Mouse (Mus musculus): Measurements from ENCODE around the gene Tspan4. TPM values are rescaled to one million over a fixed set of nuclear protein-coding genes. Genes with fewer than 3 reads are reported as not detected.

Gene Tspan4
- polyA plus RNA-seq, 1 experiment, result 95.5 TPM

DNA sequence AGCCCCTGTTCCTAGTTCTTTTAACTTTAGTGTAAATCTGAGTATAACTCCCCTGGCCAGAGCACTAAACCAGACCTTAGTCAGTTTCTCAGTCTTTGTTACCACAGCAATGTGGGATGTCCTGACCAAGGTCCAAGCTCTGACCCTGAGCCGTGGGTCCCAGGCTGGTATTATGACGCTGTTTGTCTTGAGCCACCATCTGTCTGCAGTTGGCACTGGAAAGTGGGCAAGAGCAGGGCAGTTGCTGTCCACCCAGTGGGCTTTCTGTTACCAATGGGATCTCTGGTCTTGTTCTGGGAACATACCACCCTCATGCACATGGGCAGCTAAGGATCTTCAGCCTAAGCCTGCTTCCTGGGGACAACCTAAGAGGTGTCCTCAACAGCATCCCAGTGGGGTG lies 67.5 kb downstream of the Tspan4 start:
- H3K27me3 ChIP-seq (ENCODE audit: control insufficient read depth, insufficient read depth, insufficient read length), result no peaks in the 10 kb centered on the region
- no peak overlapping the region for H3K4me2 ChIP-seq (ENCODE audit: low read depth)
- no peak overlapping the region for H3ac ChIP-seq (ENCODE audit: control insufficient read depth, insufficient read length)
- no peak for TF ChIP-seq POLR2A (IDR thresholded peaks at IDR 0.05; ENCODE audit: insufficient read length, low read depth)
- no peak for TF ChIP-seq MAX (IDR thresholded peaks at IDR 0.05; ENCODE audit: low read depth)
- TF ChIP-seq TCF12 (IDR thresholded peaks at IDR 0.05; ENCODE audit: insufficient read depth, poor library complexity, severe bottlenecking), result no peak
- TF ChIP-seq MYOG (IDR thresholded peaks at IDR 0.05; ENCODE audit: control insufficient read depth in 1 of 3, insufficient read depth in 1 of 3, insufficient read length in 2 of 3, low read depth in 2 of 3), result peak in 1 of 3 experiments; percentile 55
- TF ChIP-seq CEBPB (IDR thresholded peaks at IDR 0.05; ENCODE audit: insufficient read depth, poor library complexity, severe bottlenecking), result no peak
- H3K79me2 ChIP-seq (ENCODE audit: control insufficient read depth, insufficient read depth), result peaks cover 13% of the 10 kb centered on the region
- H3K36me3 ChIP-seq (ENCODE audit: control insufficient read depth, insufficient read depth), result no peaks in the 10 kb centered on the region
- H3K4me3 ChIP-seq, result no peak overlapping the region

Other genes with a start within 250 kb of the Tspan4 start
- 44.5 TPM for gene Phrf1, start 246.5 kb upstream of the Tspan4 start, polyA plus RNA-seq (2012; fragmentation: generic; extraction: Trizol)
- 0.97 TPM for gene Irf7, start 208.8 kb upstream of the Tspan4 start, polyA plus RNA-seq (2012; fragmentation: generic; extraction: Trizol)
- gene Cdhr5, start 198.5 kb upstream of the Tspan4 start, polyA plus RNA-seq (2012; fragmentation: generic; extraction: Trizol), result 0.07 TPM
- 0.68 TPM for gene Sct, start 196.1 kb upstream of the Tspan4 start, polyA plus RNA-seq (2012; fragmentation: generic; extraction: Trizol)
- not detected for gene Drd4, start 183.2 kb upstream of the Tspan4 start, polyA plus RNA-seq (2012; fragmentation: generic; extraction: Trizol)
- gene Deaf1, start 147.6 kb upstream of the Tspan4 start, polyA plus RNA-seq (2012; fragmentation: generic; extraction: Trizol), result 11.8 TPM
- 12.5 TPM for gene Tmem80, start 147.5 kb upstream of the Tspan4 start, polyA plus RNA-seq (2012; fragmentation: generic; extraction: Trizol)
- gene Eps8l2, start 136.4 kb upstream of the Tspan4 start, polyA plus RNA-seq (2012; fragmentation: generic; extraction: Trizol), result 0.44 TPM
- gene Taldo1, start 83.0 kb upstream of the Tspan4 start, polyA plus RNA-seq (2012; fragmentation: generic; extraction: Trizol), result 259 TPM
- 16.3 TPM for gene Gatd1, start 61.1 kb upstream of the Tspan4 start, polyA plus RNA-seq (2012; fragmentation: generic; extraction: Trizol)
- 0.25 TPM for gene Cend1, start 45.7 kb upstream of the Tspan4 start, polyA plus RNA-seq (2012; fragmentation: generic; extraction: Trizol)
- 8.8 TPM for gene Slc25a22, start 37.3 kb upstream of the Tspan4 start, polyA plus RNA-seq (2012; fragmentation: generic; extraction: Trizol)
- 1.9 TPM for gene Pidd1, start 31.2 kb upstream of the Tspan4 start, polyA plus RNA-seq (2012; fragmentation: generic; extraction: Trizol)
- 5,265 TPM for gene Rplp2, start 27.9 kb upstream of the Tspan4 start, polyA plus RNA-seq (2012; fragmentation: generic; extraction: Trizol)
- 50.5 TPM for gene Pnpla2, start 20.0 kb upstream of the Tspan4 start, polyA plus RNA-seq (2012; fragmentation: generic; extraction: Trizol)
- 2.4 TPM for gene Cracr2b, start 14.1 kb upstream of the Tspan4 start, polyA plus RNA-seq (2012; fragmentation: generic; extraction: Trizol)
- 267 TPM for gene Cd151, start 7.8 kb upstream of the Tspan4 start, polyA plus RNA-seq (2012; fragmentation: generic; extraction: Trizol)
- gene Polr2l, start 108 bp upstream of the Tspan4 start, polyA plus RNA-seq (2012; fragmentation: generic; extraction: Trizol), result 95.1 TPM
- 51.3 TPM for gene Chid1, start 64.6 kb downstream of the Tspan4 start, polyA plus RNA-seq (2012; fragmentation: generic; extraction: Trizol)
- 89.2 TPM for gene Ap2a2, start 86.9 kb downstream of the Tspan4 start, polyA plus RNA-seq (2012; fragmentation: generic; extraction: Trizol)
- 0.20 TPM for gene Muc6, start 180.1 kb downstream of the Tspan4 start, polyA plus RNA-seq (2012; fragmentation: generic; extraction: Trizol)
- gene Muc2, start 215.1 kb downstream of the Tspan4 start, polyA plus RNA-seq (2012; fragmentation: generic; extraction: Trizol), result not detected

All from myocyte (in vitro differentiated cells).